Mouse (Mus musculus) MEL (cell line): Measurements from ENCODE around the gene Tmem160. TPM values are rescaled to one million over a fixed set of nuclear protein-coding genes. Genes with fewer than 3 reads are reported as not detected.

ENCODE experiments used
- DNase-seq: peaks from one replicate; pipeline ENCODE4 v3.0.0; 2011; ENCODE audit warnings: low read depth, low spot score
- H3K27ac ChIP-seq: 2 replicates; pipeline ENCODE4 v1.5.1; 2012; ENCODE audit warnings: low read depth, mild to moderate bottlenecking, control low read depth, low read length, moderate library complexity; ENCODE audit not compliant: control insufficient read depth
- H3K27me3 ChIP-seq, 2 experiments: fragments of 150-350 bp in 1 of 2; sonication (generic) in 1 of 2; 2 replicates each; pipeline ENCODE4 v1.6.1; 2012; ENCODE audit warnings: low read length in 2 of 2, mild to moderate bottlenecking in 2 of 2, improper control_type of control experiment in 1 of 2, moderate library complexity in 1 of 2; ENCODE audit not compliant: insufficient read depth in 2 of 2, control insufficient read depth in 1 of 2
- H3K36me3 ChIP-seq, 2 experiments: 2 replicates each; pipeline ENCODE4 v1.6.1; 2012 to 2014; ENCODE audit warnings: low read length in 2 of 2, improper control_type of control experiment in 1 of 2, inconsistent platforms in 1 of 2, mild to moderate bottlenecking in 1 of 2; ENCODE audit not compliant: insufficient read depth in 2 of 2, control insufficient read depth in 1 of 2
- H3K4me1 ChIP-seq, 2 experiments: fragments of 150-350 bp in 1 of 2; sonication (generic) in 1 of 2; 2 replicates each; pipeline ENCODE4 v1.6.1; 2012; ENCODE audit warnings: low read length in 2 of 2, improper control_type of control experiment in 1 of 2, mild to moderate bottlenecking in 1 of 2; ENCODE audit not compliant: insufficient read depth in 2 of 2, control insufficient read depth in 1 of 2
- H3K4me3 ChIP-seq, 2 experiments: fragments of 150-350 bp in 1 of 2; sonication (generic) in 1 of 2; 2 replicates each; pipeline ENCODE4 v1.5.1; 2012; ENCODE audit warnings: low read depth in 2 of 2, low read length in 2 of 2, mild to moderate bottlenecking in 2 of 2, moderate library complexity in 2 of 2, control low read depth in 1 of 2, improper control_type of control experiment in 1 of 2; ENCODE audit not compliant: control insufficient read depth in 1 of 2, insufficient read depth in 1 of 2
- H3K79me2 ChIP-seq: 2 replicates; pipeline ENCODE4 v1.6.1; 2012; ENCODE audit warnings: mild to moderate bottlenecking, low read length, moderate library complexity; ENCODE audit not compliant: control insufficient read depth, poor library complexity, insufficient read depth
- H3K9ac ChIP-seq: 2 replicates; pipeline ENCODE4 v1.6.1; 2012; ENCODE audit warnings: low read depth, mild to moderate bottlenecking, control low read depth, low read length, moderate library complexity; ENCODE audit not compliant: control insufficient read depth, poor library complexity, severe bottlenecking
- H3K9me3 ChIP-seq: fragments of 150-350 bp; sonication (generic); replicated peaks from 2 replicates; pipeline ENCODE4 v1.6.1; 2012; ENCODE audit warnings: mild to moderate bottlenecking, low read length, improper control_type of control experiment, moderate library complexity; ENCODE audit not compliant: insufficient read depth
- BHLHE40 ChIP-seq: IDR thresholded peaks from 2 replicates; pipeline ENCODE4 v1.6.1; 2012; ENCODE audit warnings: low read depth, mild to moderate bottlenecking, inconsistent platforms, low read length, improper control_type of control experiment, borderline replicate concordance
- CTCF ChIP-seq, 3 experiments: IDR thresholded peaks in 2 of 3; conservative IDR thresholded peaks in 1 of 3; 2 replicates each; pipeline ENCODE4 v1.5.1; 2011 to 2012; ENCODE audit warnings: low read length in 3 of 3, low read depth in 2 of 3, mild to moderate bottlenecking in 2 of 3, improper control_type of control experiment in 1 of 3, inconsistent platforms in 1 of 3, mixed read lengths in 1 of 3, moderate library complexity in 1 of 3; ENCODE audit not compliant: control insufficient read depth in 1 of 3, insufficient read depth in 1 of 3, poor library complexity in 1 of 3, severe bottlenecking in 1 of 3
- E2F4 ChIP-seq: IDR thresholded peaks from 2 replicates; pipeline ENCODE4 v1.6.1; 2011; ENCODE audit warnings: low read depth, low read length, improper control_type of control experiment, borderline replicate concordance
- HCFC1 ChIP-seq: IDR thresholded peaks from 2 replicates; pipeline ENCODE4 v1.6.1; 2012; ENCODE audit warnings: low read depth, mild to moderate bottlenecking, inconsistent platforms, low read length, improper control_type of control experiment, moderate library complexity
- JUND ChIP-seq: IDR thresholded peaks from 2 replicates; pipeline ENCODE4 v1.6.1; 2011; ENCODE audit warnings: low read depth, mild to moderate bottlenecking, improper control_type of control experiment, low read length
- KAT2A ChIP-seq: conservative IDR thresholded peaks from 2 replicates; pipeline ENCODE4 v1.6.1; 2012; ENCODE audit warnings: low read depth, low read length, improper control_type of control experiment, inconsistent platforms
- MAX ChIP-seq: IDR thresholded peaks from 2 replicates; pipeline ENCODE4 v1.6.1; 2011; ENCODE audit warnings: low read length, improper control_type of control experiment
- MYC ChIP-seq: IDR thresholded peaks from 2 replicates; pipeline ENCODE4 v1.6.1; 2011; ENCODE audit warnings: low read depth, mild to moderate bottlenecking, low read length, improper control_type of control experiment, moderate library complexity
- RAD21 ChIP-seq: IDR thresholded peaks from 2 replicates; pipeline ENCODE4 v1.6.1; 2011; ENCODE audit warnings: mild to moderate bottlenecking, low read depth, low read length, improper control_type of control experiment
- SIN3A ChIP-seq: IDR thresholded peaks from 2 replicates; pipeline ENCODE4 v1.6.1; 2012; ENCODE audit warnings: low read length, improper control_type of control experiment, inconsistent platforms
- SMC3 ChIP-seq: IDR thresholded peaks from 2 replicates; pipeline ENCODE4 v1.6.1; 2011; ENCODE audit warnings: low read depth, low read length, improper control_type of control experiment
- TBP ChIP-seq: IDR thresholded peaks from 2 replicates; pipeline ENCODE4 v1.8.0; 2011; ENCODE audit warnings: low read depth, low read length, improper control_type of control experiment
- TCF12 ChIP-seq: IDR thresholded peaks from 2 replicates; pipeline ENCODE4 v1.6.1; 2014; ENCODE audit warnings: low read depth, mild to moderate bottlenecking, inconsistent platforms, low read length, improper control_type of control experiment, moderate library complexity
- UBTF ChIP-seq: IDR thresholded peaks from 2 replicates; pipeline ENCODE4 v1.6.1; 2012; ENCODE audit warnings: low read depth, mild to moderate bottlenecking, inconsistent platforms, low read length, improper control_type of control experiment, moderate library complexity, borderline replicate concordance; ENCODE audit not compliant: insufficient read depth
- USF1 ChIP-seq: IDR thresholded peaks from 2 replicates; pipeline ENCODE4 v1.6.1; 2014; ENCODE audit warnings: low read depth, mild to moderate bottlenecking, inconsistent platforms, low read length, improper control_type of control experiment, moderate library complexity
- USF2 ChIP-seq, 2 experiments: IDR thresholded peaks; 2 replicates each; pipeline ENCODE4 v1.6.1; 2011 to 2012; ENCODE audit warnings: improper control_type of control experiment in 2 of 2, low read length in 2 of 2, borderline replicate concordance in 1 of 2, inconsistent platforms in 1 of 2, low read depth in 1 of 2, mild to moderate bottlenecking in 1 of 2; ENCODE audit not compliant: insufficient read depth in 1 of 2
- ZC3H11A ChIP-seq: IDR thresholded peaks from 2 replicates; pipeline ENCODE4 v1.6.1; 2012; ENCODE audit warnings: low read depth, mild to moderate bottlenecking, inconsistent platforms, low read length, improper control_type of control experiment
- ZNF384 ChIP-seq: IDR thresholded peaks from 2 replicates; pipeline ENCODE4 v1.6.1; 2012; ENCODE audit warnings: low read depth, mild to moderate bottlenecking, inconsistent platforms, low read length, improper control_type of control experiment
- polyA plus RNA-seq, 2 experiments: library from polyadenylated mRNA; stranded (reverse) in 1 of 2; unstranded in 1 of 2; fragments of >175 nt in 1 of 2; fragments of >200 nt in 1 of 2; gene quantifications; 2 replicates each; pipeline versions ENCODE4 v1.2.1 to v1.2.4; 2012; ENCODE audit warnings: low replicate concordance in 2 of 2, low read depth in 1 of 2; ENCODE audit not compliant: insufficient read length in 2 of 2, insufficient read depth in 1 of 2, missing spikeins in 1 of 2
- total RNA-seq: library from RNA; depleted of rRNA; stranded (reverse); fragments of 300-350 nt; gene quantifications from 2 replicates; pipeline ENCODE4 v1.2.3, GENCODE M21; 2012

Gene Tmem160
- total and polyA plus RNA-seq, 3 experiments = 73.3 to 90.1 TPM; not detected in 1

DNA sequence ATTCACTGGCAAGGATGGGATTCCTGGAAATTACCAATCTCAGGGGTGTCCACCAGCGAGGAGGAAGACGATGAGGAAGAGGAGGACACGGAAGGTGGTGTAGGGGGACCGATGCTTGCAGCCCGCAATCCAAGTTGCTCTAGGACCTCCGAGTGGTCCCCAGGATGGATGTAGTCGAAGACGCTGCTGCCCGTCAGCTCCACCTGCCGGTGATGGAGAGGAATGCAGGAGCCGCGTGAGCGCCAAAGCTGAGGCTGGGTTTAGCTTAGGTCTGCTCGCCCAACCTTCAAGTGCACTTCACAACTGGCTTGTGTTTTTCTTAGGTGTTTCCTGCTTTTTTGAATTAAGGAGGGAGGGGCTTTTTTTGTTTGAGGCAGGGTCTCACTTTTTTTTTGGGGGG lies 10.6 kb downstream of the Tmem160 start (continued):
- TF ChIP-seq MAX (no peak), HCFC1 (no peak), BHLHE40 (no peak), TBP (no peak), SMC3 (peak; percentile 89), E2F4 (no peak), JUND (no peak), MYC (no peak), TCF12 (no peak; the same call in 1 of the 2 replicates), KAT2A (no peak), USF1 (no peak), RAD21 (peak; percentile 55), ZC3H11A (peak; percentile 46; the same call in 1 of the 2 replicates), ZNF384 (no peak), SIN3A (no peak)

DNA sequence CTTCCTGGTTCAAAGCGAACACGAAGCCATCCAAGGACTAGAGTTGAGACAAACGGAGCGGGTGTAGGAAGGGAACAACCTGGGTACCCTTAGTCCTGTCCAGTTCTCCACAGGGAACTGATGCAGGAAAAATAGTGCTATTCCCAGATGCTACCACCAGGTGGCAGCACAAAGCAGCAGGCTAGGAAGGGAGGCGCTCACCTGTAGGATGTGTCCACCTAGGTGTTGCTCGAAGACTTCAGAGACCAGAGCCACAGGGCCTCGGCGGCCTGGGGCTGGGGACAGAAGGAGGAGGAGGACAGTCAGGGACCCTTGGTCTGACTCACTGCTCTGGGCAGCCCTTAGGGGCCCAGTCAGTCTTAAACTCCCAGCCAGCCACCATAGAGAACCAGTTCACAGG lies 12.6 kb downstream of the Tmem160 start:
- no peaks in the 10 kb centered on the region for H3K36me3 ChIP-seq
- H3K79me2 ChIP-seq = no peaks in the 10 kb centered on the region
- TF ChIP-seq RAD21 = peak; percentile 43
- TF ChIP-seq UBTF = no peak
- no peak for TF ChIP-seq TCF12
- peak; percentile 87 to 93 (median 90) for TF ChIP-seq CTCF (IDR thresholded peaks at IDR 0.05 in 2 of 3, conservative IDR thresholded peaks at IDR 0.05 in 1 of 3; ENCODE audit: control insufficient read depth in 1 of 3, insufficient read depth in 1 of 3, low read depth in 2 of 3, low read length in 3 of 3, poor library complexity in 1 of 3, severe bottlenecking in 1 of 3)
- peak; percentile 77 for TF ChIP-seq SMC3
- no peak for TF ChIP-seq USF1
- TF ChIP-seq JUND = no peak
- TF ChIP-seq ZC3H11A = peak; percentile 45
- TF ChIP-seq, all 39 proteins: peak for 4
- no peaks in the 10 kb centered on the region for H3K27me3 ChIP-seq
- H3K9ac ChIP-seq = no peak overlapping the region
- H3K4me3 ChIP-seq = no peak overlapping the region
- H3K4me1 ChIP-seq = no peaks in the 10 kb centered on the region
- DNase-seq = peak; percentile 69
- no peaks in the 10 kb centered on the region for H3K9me3 ChIP-seq
- no peak overlapping the region for H3K27ac ChIP-seq

- Histone ChIP-seq H3K36me3 (no peaks in the 10 kb centered on the region), H3K9ac (no peak overlapping the region), H3K27me3 (no peaks in the 10 kb centered on the region), H3K4me3 (no peak overlapping the region), H3K27ac (no peak overlapping the region), H3K9me3 (no peaks in the 10 kb centered on the region), H3K79me2 (no peaks in the 10 kb centered on the region), H3K4me1 (no peaks in the 10 kb centered on the region)
- no peak for DNase-seq
- TF ChIP-seq USF2 (IDR thresholded peaks at IDR 0.05; ENCODE audit: borderline replicate concordance in 1 of 2, insufficient read depth in 1 of 2, low read depth in 1 of 2, low read length in 2 of 2) = no peak
Measured at GRCm38 (mm10) chr7:16465568-16465967, 13.0 kb downstream of the Tmem160 start.
